Mouse (Mus musculus) liver, adult (tissue): ENCODE data around the gene Shoc2.

Experiments used
- GATA4 ChIP-seq: IDR thresholded peaks from 2 replicates; pipeline ENCODE4 v1.6.1; 2014; ENCODE audit warnings: mild to moderate bottlenecking, low read length; ENCODE audit not compliant: insufficient replicate concordance

Gene Shoc2

DNA sequence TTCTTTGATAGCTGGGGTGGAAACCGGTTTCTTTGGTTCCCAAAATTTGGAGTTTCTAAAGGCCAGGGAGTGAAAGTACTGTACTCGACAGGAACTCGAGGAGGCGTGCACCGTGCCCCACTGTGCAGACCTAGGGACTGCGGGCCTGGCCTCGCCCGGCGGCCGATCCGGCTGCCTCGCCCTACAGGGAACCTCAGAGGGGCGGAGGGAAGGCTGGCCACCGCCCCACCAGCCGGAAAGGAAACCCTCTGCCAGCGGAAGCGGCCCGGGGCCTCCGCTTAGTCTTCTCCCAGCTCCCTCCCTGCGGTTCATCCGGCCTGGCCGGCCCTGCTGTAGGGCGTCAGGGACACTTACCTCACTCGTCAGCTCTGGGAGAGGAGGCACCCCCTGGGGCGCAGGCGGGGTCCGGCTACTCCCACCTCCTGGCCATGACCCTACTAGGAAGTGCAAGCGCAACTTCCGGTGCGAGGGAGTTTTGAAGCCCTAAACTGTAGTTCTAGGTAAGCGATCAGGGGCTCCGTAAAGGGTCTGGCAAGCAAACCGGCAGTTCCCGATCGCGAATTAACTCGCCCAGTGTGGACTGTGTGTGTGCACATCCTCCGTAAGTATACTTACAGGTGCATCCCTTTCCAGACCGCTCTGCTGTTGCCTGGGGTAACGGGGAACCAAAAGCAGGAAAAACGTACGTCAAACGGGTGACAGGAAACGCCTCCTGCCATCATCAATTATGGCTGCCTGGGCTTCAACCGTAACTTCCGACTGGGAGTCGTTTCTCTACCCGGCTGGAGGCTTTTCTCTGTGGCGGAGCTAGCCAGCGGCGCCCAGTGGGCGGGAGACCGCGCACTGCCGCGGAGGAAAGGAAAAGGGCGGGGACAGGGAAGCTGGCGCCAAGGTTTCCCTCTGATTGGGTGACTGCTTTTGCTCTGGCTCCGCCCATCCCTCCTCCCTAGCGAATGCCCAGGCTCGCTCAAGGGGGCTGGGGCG is at the start of gene Shoc2, which contains the start of gene Bbip1:
Gene Shoc2 (plus strand): TSS at position 505 of the 984 bp plus-strand sequence.
Gene Bbip1 (minus strand): TSS at position 826 of the 984 bp plus-strand sequence.
- peak; percentile 55; the same call in 1 of the 2 replicates for TF ChIP-seq GATA4

DNA sequence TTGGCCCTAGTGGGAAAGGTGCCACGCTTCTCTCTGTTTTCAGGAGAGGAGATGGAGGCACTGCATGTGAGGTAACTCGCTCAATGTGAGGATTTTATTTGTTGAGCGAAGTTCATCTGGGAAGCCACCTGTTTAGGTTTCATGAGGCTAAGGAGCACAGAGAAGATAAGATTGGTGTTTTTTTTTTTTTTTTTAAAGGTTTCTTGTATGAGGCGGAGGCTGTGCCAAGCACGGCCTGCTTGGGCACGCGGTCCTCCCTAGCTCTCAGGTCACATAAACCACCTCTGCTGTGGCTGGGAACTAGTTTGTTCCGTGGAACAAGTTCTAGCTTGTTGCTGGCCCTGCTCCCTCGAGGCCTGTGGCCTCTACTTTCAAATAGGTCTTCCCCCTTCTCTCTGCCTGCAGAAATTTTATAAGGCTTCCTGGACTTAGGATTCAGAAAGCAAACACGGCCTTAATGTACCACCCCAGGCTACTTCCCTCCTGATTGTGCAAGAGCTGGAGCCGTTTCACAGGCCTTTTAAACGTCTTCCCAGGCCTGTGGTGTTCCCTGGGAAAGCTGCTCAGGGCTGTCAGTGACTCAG is 49.5 kb upstream of the Shoc2 start:
- TF ChIP-seq GATA4: no peak

DNA sequence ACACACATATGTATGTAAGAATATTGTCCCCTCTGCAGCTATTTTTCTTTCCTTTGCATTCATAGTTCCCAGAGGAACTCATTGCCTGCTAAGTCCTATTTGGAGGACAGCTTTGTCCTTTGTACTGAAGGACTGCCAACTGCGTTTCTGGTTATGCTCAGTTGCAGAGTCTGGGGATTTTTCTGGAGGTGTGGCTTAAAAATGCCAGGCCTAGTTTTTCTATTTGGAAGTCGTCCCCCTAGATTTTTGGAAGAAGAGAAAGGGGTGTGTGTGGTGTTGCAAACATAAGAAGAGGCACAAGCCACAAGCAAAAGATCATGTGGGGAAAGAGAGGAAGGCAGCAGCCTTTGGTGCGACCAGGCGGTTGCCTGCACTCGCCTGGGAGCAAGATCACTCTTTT is 46.1 kb upstream of the Shoc2 start:
- TF ChIP-seq GATA4: no peak

DNA sequence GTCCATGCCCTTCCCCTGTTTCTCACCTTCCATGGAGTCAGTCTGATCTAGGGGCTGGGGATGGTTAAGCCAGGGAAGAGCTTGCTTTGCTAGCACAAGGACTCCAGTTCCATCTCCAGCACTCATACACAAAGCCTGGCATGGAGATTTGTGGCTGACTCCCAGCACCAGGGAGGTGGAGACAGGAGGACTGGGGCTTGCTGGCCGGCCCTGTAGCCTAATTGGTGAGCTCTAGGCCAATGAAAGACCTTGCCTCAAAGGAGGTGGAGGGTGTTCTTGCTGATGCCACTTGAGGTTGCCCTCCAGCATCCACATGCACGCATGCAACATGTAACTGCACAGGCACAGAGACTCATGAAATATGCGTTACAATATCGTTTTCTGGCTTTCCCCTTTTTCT is 45.6 kb upstream of the Shoc2 start:
- TF ChIP-seq GATA4: no peak

DNA sequence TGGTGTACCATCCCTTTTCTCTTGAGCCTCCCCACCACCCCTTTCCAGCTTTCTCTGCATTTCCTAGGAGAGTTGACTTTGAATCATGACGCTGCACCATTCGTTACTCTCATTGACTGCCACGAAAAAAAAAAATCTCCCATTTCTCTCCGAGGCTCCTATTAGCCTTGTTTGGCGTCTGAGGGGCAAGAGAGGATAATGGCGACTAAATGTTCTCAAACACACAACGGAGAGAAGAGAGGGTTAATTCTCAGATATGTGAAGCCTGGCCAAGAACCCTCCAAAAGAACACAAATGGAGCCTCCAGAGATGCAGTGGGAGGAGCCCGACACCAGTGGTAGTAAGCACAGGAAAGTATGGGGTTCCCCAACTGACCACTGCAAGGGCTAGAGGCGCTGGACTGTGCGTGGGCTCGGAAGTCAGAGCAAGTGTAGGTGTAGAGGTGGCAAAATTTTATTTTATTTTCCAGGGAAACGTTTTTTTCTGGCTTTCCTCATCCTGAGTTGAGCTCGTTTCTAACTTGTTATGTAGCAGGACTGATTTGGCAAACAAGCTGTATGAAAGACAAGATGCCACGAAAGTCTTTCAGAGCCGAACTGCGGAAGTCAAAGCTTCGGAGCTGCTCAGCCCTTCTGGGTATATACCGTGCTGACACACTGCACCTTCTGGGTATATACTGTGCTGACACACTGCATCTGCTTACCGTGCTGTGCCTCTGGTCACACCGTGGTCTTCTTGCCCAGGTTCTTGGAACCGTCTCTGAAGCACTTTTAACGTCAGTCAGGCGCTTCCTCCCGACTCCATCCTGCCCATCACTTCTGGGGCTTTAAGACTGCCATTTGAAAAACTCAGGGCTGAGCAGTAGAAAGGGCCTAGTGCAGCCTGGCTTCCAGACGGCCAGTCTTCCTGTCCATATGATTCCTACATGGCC is 44.9 kb upstream of the Shoc2 start:
- no peak for TF ChIP-seq GATA4

DNA sequence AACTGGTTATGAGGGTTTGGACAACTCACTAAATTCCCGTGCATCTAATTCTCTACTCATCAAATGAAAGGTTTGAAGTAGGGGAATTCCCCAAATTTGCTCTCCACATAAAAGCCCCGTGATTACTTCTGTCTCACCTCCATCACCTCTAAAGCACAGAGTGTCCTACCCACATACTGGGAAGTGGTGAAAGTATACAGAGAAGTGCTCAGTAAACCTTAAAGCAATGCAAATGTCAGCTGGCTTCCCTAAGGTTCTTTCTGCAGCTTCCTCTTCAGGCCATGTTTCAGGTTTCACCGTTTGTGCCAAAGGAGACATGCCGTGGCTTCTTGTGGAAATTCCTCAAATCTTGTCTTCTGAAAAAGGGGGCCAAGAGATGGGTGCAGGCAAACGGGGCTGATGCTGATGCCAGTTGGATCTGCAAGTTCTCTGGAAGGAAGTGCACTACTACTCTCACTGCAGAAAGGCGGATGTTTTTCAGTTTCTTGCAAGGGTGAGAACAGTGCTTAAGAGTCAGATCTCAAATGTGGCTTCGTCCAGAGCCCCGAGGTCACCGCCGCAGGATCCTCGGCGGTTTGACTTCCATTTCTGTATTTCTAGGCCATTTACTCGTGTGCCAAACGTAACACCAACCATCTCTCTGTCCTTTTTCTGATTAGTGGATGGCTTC is 44.0 kb upstream of the Shoc2 start:
- no peak for TF ChIP-seq GATA4

- no peak for TF ChIP-seq GATA4
Observed at GRCm38 (mm10) chr19:53901931-53902738, 42.0 kb upstream of the Shoc2 start.

DNA sequence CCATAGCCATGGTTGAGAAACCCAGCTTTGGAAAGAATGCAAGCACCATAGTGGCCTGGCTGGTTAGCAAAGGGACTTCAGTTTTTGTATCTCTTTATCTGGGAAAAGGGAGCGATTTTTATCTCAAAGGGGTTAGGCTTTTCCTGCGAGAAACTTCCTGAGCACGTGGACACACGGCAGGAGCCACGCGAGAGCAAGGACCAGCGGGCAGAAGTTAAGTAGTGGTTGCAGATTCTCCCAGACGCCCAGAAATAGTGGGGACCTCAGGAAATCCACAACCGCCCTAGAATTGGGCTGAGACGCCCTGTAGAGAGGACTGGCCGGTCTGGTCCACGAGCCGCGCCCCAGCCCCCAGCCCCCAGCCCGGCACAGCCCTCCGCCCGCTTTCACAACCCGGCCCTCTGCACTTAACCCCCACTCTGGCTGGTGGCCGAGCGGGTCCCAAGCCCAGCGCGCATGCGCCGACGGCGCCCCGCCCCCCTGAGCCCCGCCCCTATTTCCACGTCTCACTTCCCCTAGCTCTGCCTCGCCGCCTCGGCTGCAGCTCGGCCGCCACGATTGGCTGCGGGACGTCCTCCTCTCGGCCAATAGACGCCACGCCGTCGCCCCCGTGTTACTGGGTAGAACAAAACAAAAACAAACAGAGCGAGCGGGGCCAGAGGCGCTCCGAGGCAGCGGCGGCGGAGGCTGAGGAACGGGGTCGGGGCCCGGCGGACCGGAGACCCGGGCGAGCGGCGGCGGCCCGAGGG is 41.2 kb upstream of the Shoc2 start:
- peak; percentile 68; the same call in 1 of the 2 replicates for TF ChIP-seq GATA4

GRCm38 (mm10) chr19:53903507-53904321 is 40.4 kb upstream of the Shoc2 start:
- TF ChIP-seq GATA4: no peak

DNA sequence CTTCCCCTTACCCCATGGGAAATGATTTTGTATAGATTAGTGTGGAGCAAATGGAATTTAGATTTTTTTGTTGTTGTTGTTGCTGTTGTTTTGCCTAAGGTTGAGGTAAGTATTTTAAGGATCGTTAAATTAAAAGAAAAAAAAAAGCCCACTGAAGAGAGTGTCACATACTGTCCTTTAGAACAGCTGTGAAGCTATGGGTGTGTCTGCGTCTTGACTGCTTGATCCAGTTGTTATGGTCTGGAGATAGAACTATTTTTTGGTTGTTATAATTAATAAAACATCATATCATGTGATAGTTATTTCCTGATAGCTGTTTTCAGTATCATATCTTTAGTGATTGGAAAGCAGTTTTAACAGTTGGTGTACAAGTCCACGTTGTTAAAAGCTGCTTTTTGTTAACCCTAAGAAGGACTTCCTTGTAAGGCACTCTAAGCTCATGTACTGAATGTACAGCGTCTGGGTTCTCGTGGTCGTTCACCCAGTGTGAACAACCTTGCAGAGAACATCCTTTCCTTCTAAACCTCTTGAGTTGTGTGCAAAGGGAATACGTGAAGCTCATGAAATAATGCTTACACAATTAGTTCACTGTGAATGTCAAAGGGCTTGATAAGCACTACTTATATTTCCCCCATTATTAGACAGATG is 39.1 kb upstream of the Shoc2 start:
- no peak for TF ChIP-seq GATA4

GRCm38 (mm10) chr19:53906033-53906702 is 37.9 kb upstream of the Shoc2 start:
- no peak for TF ChIP-seq GATA4
